13 mouse cellular contexts compared by ENCODE assay signal in the genomic region with DNA sequence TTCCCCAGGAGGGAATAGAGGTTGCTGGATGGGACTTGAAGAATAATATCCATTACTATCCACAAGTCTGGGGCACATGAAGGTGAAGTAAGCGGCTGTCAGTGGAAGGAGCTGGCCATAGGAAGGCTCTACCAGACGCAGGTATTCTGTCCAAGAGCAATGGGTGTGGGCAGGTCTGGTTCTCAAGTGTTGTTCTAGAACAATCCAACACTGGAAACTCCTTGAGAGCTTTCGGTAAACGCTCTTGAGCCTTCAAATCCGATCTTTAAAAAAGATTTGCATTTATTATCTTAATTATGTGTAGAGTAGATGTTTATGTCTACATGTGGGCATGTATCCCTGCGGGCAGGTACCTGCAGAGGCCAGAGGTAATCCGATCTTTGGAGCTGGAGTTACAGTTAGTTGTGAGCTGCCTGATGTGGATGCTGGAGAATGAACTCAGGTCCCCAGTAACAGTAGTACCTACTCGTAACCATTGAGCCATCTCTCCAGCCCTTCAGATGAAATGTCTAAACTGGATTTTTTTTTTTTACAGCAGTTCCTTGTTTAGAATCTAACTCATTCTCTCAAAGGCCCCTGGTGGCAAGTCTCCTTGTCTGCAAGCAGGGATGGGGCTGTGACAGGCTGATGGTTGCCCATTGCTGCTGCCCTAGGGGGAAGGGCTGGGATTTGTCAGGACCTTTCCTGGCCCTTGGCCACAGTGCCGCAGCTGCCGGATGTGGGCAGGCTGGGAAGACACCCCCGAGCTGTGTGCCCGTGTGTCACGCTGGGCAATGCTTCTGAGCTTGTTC. TPM values are rescaled to one million over a fixed set of nuclear protein-coding genes. Genes with fewer than 3 reads are reported as not detected.
DNase-seq lines count a peak whose midpoint lies in the region; ATAC-seq and TF ChIP-seq lines count a peak whose summit lies in the region.
"Had no signal": no experiment of that assay in that cellular context is flagged by ENCODE, and none has a peak within 500 bp of the region (broad histone marks: within the 10 kb centered on the region; RNA-seq: fewer than 3 reads in every experiment).

No protein-coding gene starts in this region.

- WGBS in thymus, adult 2 months: 82% methylated on average over 13 of the region's 13 CpGs

- DNase-seq in cerebellum, postnatal 14 days: peak; percentile 38 to 65
- no peak for DNase-seq in cerebellum, adult 11 months
- DNase-seq in layer of hippocampus, adult 2 months (ENCODE audit: low spot score in 2 of 2): peak in 1 of 2 experiments; percentile 7
- DNase-seq in layer of hippocampus, adult 9-10 months (ENCODE audit: low spot score): no peak
- DNase-seq in thymus, postnatal 4 days: peak; percentile 16
- no peak for DNase-seq in thymus, adult 2 months
- no peak for DNase-seq in yolk sac, embryonic 10.5 days (ENCODE audit: low spot score)
- DNase-seq: kidney, postnatal 36 days had no signal

- TF ChIP-seq CTCF in layer of hippocampus, adult 2 months (conservative IDR thresholded peaks at IDR 0.05): peak; percentile 53
- no peak for TF ChIP-seq CTCF in thymus, adult 2 months (IDR thresholded peaks at IDR 0.05; ENCODE audit: borderline replicate concordance, control insufficient read depth, extremely low read depth, insufficient read depth, low read length, poor library complexity)

- no peaks in the 10 kb centered on the region for H3K4me1 ChIP-seq in thymus, adult 2 months (replicated peaks; ENCODE audit: control insufficient read depth, insufficient read depth, low read length)

- H3K36me3 ChIP-seq in thymus, adult 2 months (ENCODE audit: control insufficient read depth, insufficient read depth, low read length): no peaks in the 10 kb centered on the region

- ATAC-seq in CD4-positive, CD25-positive, alpha-beta regulatory T cell, adult 4 months: no peak

- H3K27ac ChIP-seq in layer of hippocampus, adult 2 months: no peak overlapping the region
- no peak overlapping the region for H3K27ac ChIP-seq in thymus, adult 2 months (ENCODE audit: control insufficient read depth, insufficient read depth, low read length)

- H3K27me3 ChIP-seq in thymus, adult 2 months (ENCODE audit: control insufficient read depth, insufficient read depth, low read length): no peaks in the 10 kb centered on the region
- H3K27me3 ChIP-seq: neural tube, embryonic 15.5 days had no signal

- no peak for TF ChIP-seq POLR2A in thymus, adult 2 months (IDR thresholded peaks at IDR 0.05; ENCODE audit: control insufficient read depth, extremely low read depth, insufficient read depth, low read length, poor library complexity)

- H3K4me3 ChIP-seq in layer of hippocampus, adult 2 months: no peak overlapping the region
- H3K4me3 ChIP-seq in thymus, adult 2 months (ENCODE audit: control insufficient read depth, insufficient read depth, low read length): no peak overlapping the region
- H3K4me3 ChIP-seq: neural tube, embryonic 15.5 days had no signal

RNA-seq across cellular contexts. Expression of a gene that starts 11.9 kb away (rescaled TPM):
- not detected for total RNA-seq in layer of hippocampus, adult 2 months (2021)
- 0.18 and 0.33 TPM in 2 replicates for polyA plus RNA-seq in thymus, adult 2 months (2012; rRNA removed)
- not detected for polyA plus RNA-seq in CD4-positive, CD25-positive, alpha-beta regulatory T cell, adult 4 months (2017; shearing (Covaris generic))
- total RNA-seq: common myeloid progenitor, adult 5-6 weeks; heart, postnatal 25 days had no signal
- polyA plus RNA-seq: liver, embryonic 11.5 days had no signal

Comparison
In these comparisons a context has a peak if more than half of its experiments do, and no peak if none do; other contexts are left out.
1. DNase-seq: peak in cerebellum, postnatal 14 days (2 of 2) and thymus, postnatal 4 days (single experiment); none in cerebellum, adult 11 months (single experiment), layer of hippocampus, adult 9-10 months (single experiment), thymus, adult 2 months (single experiment) and yolk sac, embryonic 10.5 days (single experiment).